10 mouse cellular contexts compared by ENCODE assay signal in genomic region chr3:119780876-119781275, GRCm38 (mm10). TPM values are rescaled to one million over a fixed set of nuclear protein-coding genes. Genes with fewer than 3 reads are reported as not detected.
DNase-seq lines count a peak whose midpoint lies in the region; ATAC-seq and TF ChIP-seq lines count a peak whose summit lies in the region.
"Had no signal": no experiment of that assay in that cellular context is flagged by ENCODE, and none has a peak within 500 bp of the region (broad histone marks: within the 10 kb centered on the region; RNA-seq: fewer than 3 reads in every experiment).

No protein-coding gene starts in this region.

- H3K27me3 ChIP-seq in heart, embryonic 11.5 days (ENCODE audit: control insufficient read depth, insufficient read depth, low read length), result no peaks in the 10 kb centered on the region
- no peaks in the 10 kb centered on the region for H3K27me3 ChIP-seq in MEL (ENCODE audit: control insufficient read depth in 1 of 2, insufficient read depth in 2 of 2, low read length in 2 of 2)
- H3K27me3 ChIP-seq in forebrain, postnatal 0 days (ENCODE audit: insufficient read depth, low read length), result no peaks in the 10 kb centered on the region
- H3K27me3 ChIP-seq in liver, embryonic 16.5 days (ENCODE audit: control insufficient read depth, insufficient read depth, low read depth, low read length), result no peaks in the 10 kb centered on the region

- peak overlapping the region; percentile 19 for H3K4me3 ChIP-seq in heart, embryonic 11.5 days (ENCODE audit: low read depth, low read length)
- no peak overlapping the region; a peak in 1 of 4 replicates for H3K4me3 ChIP-seq in MEL (ENCODE audit: control insufficient read depth in 1 of 2, insufficient read depth in 1 of 2, low read depth in 2 of 2, low read length in 2 of 2)
- peak overlapping the region; percentile 98 for H3K4me3 ChIP-seq in forebrain, postnatal 0 days (ENCODE audit: low read depth, low read length)
- H3K4me3 ChIP-seq in liver, embryonic 16.5 days (ENCODE audit: low read depth, low read length), result no peak overlapping the region

- TF ChIP-seq RAD21 in MEL (IDR thresholded peaks at IDR 0.05; ENCODE audit: low read depth, low read length), result no peak

- no peaks in the 10 kb centered on the region for H3K9me3 ChIP-seq in heart, embryonic 11.5 days (replicated peaks; ENCODE audit: control insufficient read depth, low read length)
- no peaks in the 10 kb centered on the region for H3K9me3 ChIP-seq in MEL (replicated peaks; ENCODE audit: insufficient read depth, low read length)
- no peaks in the 10 kb centered on the region for H3K9me3 ChIP-seq in forebrain, postnatal 0 days (ENCODE audit: low read length)
- no peaks in the 10 kb centered on the region for H3K9me3 ChIP-seq in liver, embryonic 16.5 days (replicated peaks; ENCODE audit: control insufficient read depth, low read length)

- DNase-seq in heart, adult 9 months (ENCODE audit: low spot score in 2 of 2), result no peak
- peak; percentile 27 for DNase-seq in MEL (ENCODE audit: low read depth, low spot score)
- DNase-seq in forebrain, postnatal 0 days, result no peak
- no peak for DNase-seq in left cerebral cortex, adult 18-20 months (ENCODE audit: low spot score in 2 of 2)
- no peak for DNase-seq in thymus, postnatal 4 days
- no peak for DNase-seq in Muller cell, postnatal 12 days (ENCODE audit: inconsistent ontology term)
- DNase-seq: cerebellum, adult 11-12 months; kidney, adult 9 months had no signal

- no peak overlapping the region for H3K9ac ChIP-seq in heart, embryonic 11.5 days (ENCODE audit: low read depth, low read length)
- H3K9ac ChIP-seq in MEL (ENCODE audit: control insufficient read depth, low read depth, low read length, poor library complexity, severe bottlenecking), result no peak overlapping the region
- no peak overlapping the region for H3K9ac ChIP-seq in forebrain, postnatal 0 days
- no peak overlapping the region for H3K9ac ChIP-seq in liver, embryonic 16.5 days (ENCODE audit: low read depth, low read length)

- H3K79me2 ChIP-seq in MEL (ENCODE audit: control insufficient read depth, insufficient read depth, low read length, poor library complexity), result peaks cover 38% of the 10 kb centered on the region

- no peak overlapping the region for H3K27ac ChIP-seq in heart, embryonic 11.5 days (ENCODE audit: low read depth, low read length)
- H3K27ac ChIP-seq in MEL (ENCODE audit: control insufficient read depth, low read depth, low read length), result no peak overlapping the region
- no peak overlapping the region for H3K27ac ChIP-seq in forebrain, postnatal 0 days (ENCODE audit: low read depth, low read length)
- peak overlapping the region; percentile 19; the same call in 1 of the 2 replicates for H3K27ac ChIP-seq in liver, embryonic 16.5 days (ENCODE audit: low read length)

- peak overlapping the region; percentile 57 for H3K4me2 ChIP-seq in heart, embryonic 11.5 days
- H3K4me2 ChIP-seq in forebrain, postnatal 0 days (ENCODE audit: low read depth), result peak overlapping the region; percentile 54
- H3K4me2 ChIP-seq in liver, embryonic 16.5 days (ENCODE audit: low read depth, low read length), result peak overlapping the region; percentile 30; the same call in 1 of the 2 replicates

- H3K36me3 ChIP-seq in heart, embryonic 11.5 days (ENCODE audit: control insufficient read depth, insufficient read depth, low read length), result peaks cover 7% of the 10 kb centered on the region; the same call in 1 of the 2 replicates
- peaks cover 18 to 26% of the 10 kb centered on the region in 2 experiments for H3K36me3 ChIP-seq in MEL (ENCODE audit: control insufficient read depth in 1 of 2, insufficient read depth in 2 of 2, low read length in 2 of 2)
- no peaks in the 10 kb centered on the region for H3K36me3 ChIP-seq in forebrain, postnatal 0 days (ENCODE audit: insufficient read depth)
- H3K36me3 ChIP-seq in liver, embryonic 16.5 days (ENCODE audit: control insufficient read depth, insufficient read depth), result no peaks in the 10 kb centered on the region

- TF ChIP-seq CTCF in MEL (IDR thresholded peaks at IDR 0.05 in 2 of 3, conservative IDR thresholded peaks at IDR 0.05 in 1 of 3; ENCODE audit: control insufficient read depth in 1 of 3, insufficient read depth in 1 of 3, low read depth in 2 of 3, low read length in 3 of 3, poor library complexity in 1 of 3, severe bottlenecking in 1 of 3), result no peak
- TF ChIP-seq CTCF in forebrain, postnatal 0 days (IDR thresholded peaks at IDR 0.05; ENCODE audit: low read depth), result no peak

- TF ChIP-seq EP300 in MEL (IDR thresholded peaks at IDR 0.05; ENCODE audit: low read depth in 1 of 2, low read length in 2 of 2), result no peak

- no peak for TF ChIP-seq POLR2A in MEL (IDR thresholded peaks at IDR 0.05; ENCODE audit: control insufficient read depth in 1 of 2, insufficient read depth in 1 of 2, low read depth in 1 of 2, low read length in 2 of 2, poor library complexity in 1 of 2)

- peaks cover 8% of the 10 kb centered on the region for H3K4me1 ChIP-seq in heart, embryonic 11.5 days (ENCODE audit: control insufficient read depth, insufficient read depth, low read length)
- peaks cover 8 to 13% of the 10 kb centered on the region in 2 experiments for H3K4me1 ChIP-seq in MEL (ENCODE audit: control insufficient read depth in 1 of 2, insufficient read depth in 2 of 2, low read length in 2 of 2)
- H3K4me1 ChIP-seq in forebrain, postnatal 0 days (ENCODE audit: insufficient read depth), result peaks cover 14% of the 10 kb centered on the region; the same call in 1 of the 2 replicates
- peaks cover 6% of the 10 kb centered on the region for H3K4me1 ChIP-seq in liver, embryonic 16.5 days (ENCODE audit: control insufficient read depth, low read depth, low read length)

- ATAC-seq in heart, embryonic 11.5 days (replicated peaks; ENCODE audit: insufficient number of reproducible peaks, low FRiP score, low TSS enrichment), result no peak
- ATAC-seq in forebrain, postnatal 0 days, result no peak
- no peak for ATAC-seq in liver, embryonic 16.5 days (ENCODE audit: low read depth)

TF ChIP-seq in MEL, 35 proteins besides CTCF, POLR2A, EP300 and RAD21:
- TF ChIP-seq MYB (IDR thresholded peaks at IDR 0.05; ENCODE audit: low read depth, low read length) (no peak), BHLHE40 (IDR thresholded peaks at IDR 0.05; ENCODE audit: borderline replicate concordance, low read depth, low read length) (no peak), USF2 (IDR thresholded peaks at IDR 0.05; ENCODE audit: borderline replicate concordance in 1 of 2, insufficient read depth in 1 of 2, low read depth in 1 of 2, low read length in 2 of 2) (no peak), GABPA (IDR thresholded peaks at IDR 0.05; ENCODE audit: low read depth, low read length) (no peak), TAL1 (IDR thresholded peaks at IDR 0.05; ENCODE audit: low read length) (no peak), JUND (IDR thresholded peaks at IDR 0.05; ENCODE audit: low read depth, low read length) (no peak), KAT2A (conservative IDR thresholded peaks at IDR 0.05; ENCODE audit: low read depth, low read length) (no peak), UBTF (IDR thresholded peaks at IDR 0.05; ENCODE audit: borderline replicate concordance, insufficient read depth, low read depth, low read length) (no peak), MAX (IDR thresholded peaks at IDR 0.05; ENCODE audit: low read length) (no peak), MAZ (IDR thresholded peaks at IDR 0.05; ENCODE audit: low read depth, low read length) (no peak), ZNF384 (IDR thresholded peaks at IDR 0.05; ENCODE audit: low read depth, low read length) (no peak), CHD1 (IDR thresholded peaks at IDR 0.05; ENCODE audit: low read depth, low read length) (no peak), MAFK (IDR thresholded peaks at IDR 0.05; ENCODE audit: borderline replicate concordance, low read depth, low read length) (no peak), ZKSCAN1 (IDR thresholded peaks at IDR 0.05; ENCODE audit: low read depth, low read length) (no peak)

RNA-seq across cellular contexts. Expression of gene Ptbp2, which starts 3.4 kb away (rescaled TPM):
- polyA plus RNA-seq in heart, embryonic 11.5 days (2014; fragmentation: Nextera tagmentation; extraction: Ambion mirVana), result 67.3 and 82.4 TPM in 2 replicates
- total RNA-seq in MEL (2012; rRNA removed), result 20.6 and 21.0 TPM in 2 replicates
- 10 to 100 TPM in 1 of 2 experiments, not detected in 1; 21.4 TPM for polyA plus RNA-seq in MEL (2012; ENCODE audit: insufficient read depth in 1 of 2, insufficient read length in 2 of 2, low read depth in 1 of 2, low replicate concordance in 2 of 2, missing spikeins in 1 of 2)
- total RNA-seq in forebrain, postnatal 0 days (2014; rRNA removed), result 336 and 372 TPM in 2 replicates
- 183 and 185 TPM in 2 replicates for polyA plus RNA-seq in forebrain, postnatal 0 days (2015; fragmentation: Nextera tagmentation; extraction: Ambion mirVana)
- 5.6 and 6.6 TPM in 2 replicates for polyA plus RNA-seq in liver, embryonic 16.5 days (2015; fragmentation: Nextera tagmentation; extraction: Ambion mirVana)
- total RNA-seq in left cerebral cortex, adult 18-20 months (2021), result 100 to 1,000 TPM; 111 to 113 TPM

Comparison
In these comparisons a context has a peak if more than half of its experiments do, and no peak if none do; other contexts are left out.
1. H3K4me3 ChIP-seq: peak in heart, embryonic 11.5 days (single experiment) and forebrain, postnatal 0 days (single experiment); none in MEL (0 of 2) and liver, embryonic 16.5 days (single experiment).
2. Peak in every context shown above with its lines, with median percentiles within 50 percentile points of each other: H3K4me2 ChIP-seq.